Mouse (Mus musculus) midbrain, postnatal 0 days (tissue): ENCODE results near the gene Gper1. TPM values are rescaled to one million over a fixed set of nuclear protein-coding genes. Genes with fewer than 3 reads are reported as not detected.

Source experiments
- ATAC-seq: fragments of 200-750 bp; cut with Nextera tagmentation; 2 replicates; pipeline ENCODE4 v1.8.0; 2017; ENCODE audit warnings: moderate number of reproducible peaks, mild to moderate bottlenecking, moderate TSS enrichment, moderate library complexity; ENCODE audit not compliant: low FRiP score
- DNase-seq: peaks from one replicate; pipeline ENCODE4 v3.0.0-alpha.2; 2015; ENCODE audit warnings: low spot score
- H3K27ac ChIP-seq: fragments of 300-500 bp; sonication (generic); 2 replicates; pipeline ENCODE4 v1.5.1; 2014; ENCODE audit warnings: low read depth, mild to moderate bottlenecking, low read length, mixed read lengths
- H3K27me3 ChIP-seq: fragments of 300-500 bp; sonication (generic); 2 replicates; pipeline ENCODE4 v1.6.1; 2014; ENCODE audit warnings: low read length, control low read depth, mixed read lengths; ENCODE audit not compliant: insufficient read depth
- H3K36me3 ChIP-seq: fragments of 300-500 bp; sonication (generic); 2 replicates; pipeline ENCODE4 v1.6.1; 2014; ENCODE audit warnings: low read length, control low read depth, mixed read lengths; ENCODE audit not compliant: insufficient read depth
- H3K4me1 ChIP-seq: fragments of 300-500 bp; sonication (generic); 2 replicates; pipeline ENCODE4 v1.6.1; 2014; ENCODE audit warnings: mild to moderate bottlenecking, control low read depth, antibody characterized with exemption, low read length, mixed read lengths; ENCODE audit not compliant: insufficient read depth
- H3K4me2 ChIP-seq: fragments of 300-500 bp; sonication (generic); 2 replicates; pipeline ENCODE4 v1.6.1; 2014; ENCODE audit warnings: low read depth, mild to moderate bottlenecking, low read length, mixed read lengths; ENCODE audit not compliant: poor library complexity, severe bottlenecking
- H3K4me3 ChIP-seq: fragments of 300-500 bp; sonication (generic); 2 replicates; pipeline ENCODE4 v1.5.1; 2014; ENCODE audit warnings: low read depth, mild to moderate bottlenecking, low read length, moderate library complexity
- H3K9ac ChIP-seq: fragments of 300-500 bp; sonication (generic); replicated peaks from 2 replicates; pipeline ENCODE4 v1.6.1; 2014; ENCODE audit warnings: mild to moderate bottlenecking, low read length, moderate library complexity, mixed read lengths; ENCODE audit not compliant: poor library complexity, severe bottlenecking
- H3K9me3 ChIP-seq: fragments of 300-500 bp; sonication (generic); 2 replicates; pipeline ENCODE4 v1.6.1; 2016; ENCODE audit warnings: low read length, control low read depth
- CTCF ChIP-seq: IDR thresholded peaks from 2 replicates; pipeline ENCODE4 v1.5.1; 2016; ENCODE audit warnings: antibody characterized with exemption, mild to moderate bottlenecking
- WGBS: fragments of 180-500 bp; shearing (Covaris S2); extraction: QIAGEN DNeasy Blood & Tissue Kit; methylation state at CpG from one replicate; pipeline ENCODE4 v1.1.7; 2014; 5-methylcytosine and 5-hydroxymethylcytosine counted together
- polyA plus RNA-seq: library from polyadenylated mRNA; unstranded; fragments of >200 nt; fragmentation: Nextera tagmentation; extraction: Ambion mirVana; gene quantifications from 2 replicates; pipeline ENCODE4 v1.2.1, GENCODE M21; 2015
- total RNA-seq: library from RNA; depleted of rRNA; stranded (reverse); fragments of >200 nt; gene quantifications from 2 replicates; pipeline ENCODE4 v1.2.3, GENCODE M21; 2014

Gene Gper1
- total and polyA plus RNA-seq, 2 experiments from 2014 or later: 5.8 to 8.9 TPM

DNA sequence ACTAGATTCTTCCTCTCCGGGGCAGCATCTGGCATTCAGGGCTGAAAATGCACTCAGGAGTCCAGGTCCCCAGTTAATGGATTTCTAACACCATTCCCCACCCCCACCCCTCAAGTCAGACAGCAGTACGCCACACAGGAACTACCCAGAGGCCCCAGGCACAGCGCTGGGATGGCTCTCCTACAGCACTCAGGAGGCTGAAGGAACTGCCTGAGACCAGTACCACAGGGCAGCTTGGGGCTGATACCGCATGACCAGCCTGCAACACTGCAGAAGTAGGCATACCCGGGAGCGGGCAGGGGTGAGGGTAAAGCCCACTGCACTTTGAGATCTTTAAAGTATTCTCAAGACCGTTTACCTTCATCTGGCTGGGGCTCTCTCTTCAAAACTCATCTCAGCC lies 17.5 kb upstream of the Gper1 start:
- DNase-seq (no peak), ATAC-seq (no peak)
- H3K4me3 ChIP-seq: no peak overlapping the region
- no peak overlapping the region for H3K9ac ChIP-seq
- no peak overlapping the region for H3K4me2 ChIP-seq
- no peaks in the 10 kb centered on the region for H3K9me3 ChIP-seq
- no peaks in the 10 kb centered on the region for H3K27me3 ChIP-seq
- H3K27ac ChIP-seq: no peak overlapping the region
- TF ChIP-seq CTCF: no peak
- no peaks in the 10 kb centered on the region for H3K36me3 ChIP-seq
- H3K4me1 ChIP-seq: no peaks in the 10 kb centered on the region
- WGBS: 82% methylated on average over 7 of the region's 7 CpGs

DNA sequence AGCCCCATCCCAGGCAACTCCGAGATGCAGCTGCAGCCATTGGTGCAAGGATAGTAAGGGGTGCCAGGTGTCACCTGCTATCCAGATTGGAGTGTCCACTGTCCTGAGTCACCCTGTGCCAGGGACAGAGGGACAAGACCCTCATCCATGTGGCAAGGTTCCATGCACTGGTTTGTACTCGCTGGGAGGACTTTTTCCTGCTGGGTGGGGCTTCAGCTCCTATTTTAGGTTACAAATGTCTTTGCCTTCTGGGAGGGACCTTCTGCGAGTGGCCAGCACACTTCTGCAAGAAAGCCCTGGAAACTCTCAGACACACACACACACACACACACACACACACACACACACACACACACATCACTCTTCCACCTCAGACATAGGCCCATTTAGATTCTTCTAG lies 17.0 kb upstream of the Gper1 start:
- no peaks in the 10 kb centered on the region for H3K9me3 ChIP-seq
- no peak overlapping the region for H3K4me2 ChIP-seq
- DNase-seq (no peak), ATAC-seq (no peak)
- no peaks in the 10 kb centered on the region for H3K36me3 ChIP-seq
- H3K4me1 ChIP-seq: no peaks in the 10 kb centered on the region
- whole genome bisulfite sequencing: 73% methylated on average over 3 of the region's 3 CpGs
- H3K4me3 ChIP-seq: no peak overlapping the region
- TF ChIP-seq CTCF: no peak
- no peaks in the 10 kb centered on the region for H3K27me3 ChIP-seq
- H3K27ac ChIP-seq: no peak overlapping the region
- no peak overlapping the region for H3K9ac ChIP-seq

DNA sequence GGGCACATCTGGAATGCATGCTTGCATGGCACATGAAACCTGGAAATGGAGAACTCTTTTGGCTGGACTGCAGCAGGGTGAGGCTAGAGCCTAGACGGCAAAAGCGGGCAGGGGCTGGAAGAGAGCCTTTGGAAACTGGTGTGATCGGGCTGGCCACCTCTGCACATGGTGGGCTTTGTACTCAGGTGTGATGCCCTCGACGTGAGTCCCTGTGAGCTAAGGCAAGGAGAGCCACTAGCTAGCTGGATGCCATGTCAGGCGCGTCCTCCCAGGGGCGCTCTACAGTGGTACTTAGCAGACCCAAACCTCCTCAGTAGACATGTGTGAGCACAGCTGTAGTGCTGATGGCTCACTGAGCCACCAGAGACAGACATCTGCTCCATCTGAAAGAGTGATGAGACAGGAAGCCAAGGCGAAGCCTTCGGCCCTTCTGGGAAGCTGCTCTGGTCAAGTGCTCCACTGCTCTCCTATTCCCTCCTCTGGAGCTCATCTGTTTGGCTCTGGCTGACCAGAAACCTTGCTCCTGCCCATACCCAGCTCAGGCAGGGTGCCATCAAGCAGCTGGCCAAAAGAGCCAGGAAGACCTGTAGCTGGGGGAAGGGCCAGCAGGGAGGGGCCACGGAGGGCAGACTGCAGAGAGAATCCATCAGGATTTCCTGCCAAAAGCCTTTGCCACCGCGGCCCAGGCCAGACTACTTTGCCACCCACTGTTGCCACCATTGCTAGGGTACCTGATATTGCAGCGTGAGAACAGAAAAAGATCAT lies 15.6 kb upstream of the Gper1 start:
- Histone ChIP-seq H3K4me3 (no peak overlapping the region), H3K4me2 (no peak overlapping the region), H3K4me1 (no peaks in the 10 kb centered on the region), H3K27me3 (no peaks in the 10 kb centered on the region), H3K36me3 (no peaks in the 10 kb centered on the region), H3K27ac (no peak overlapping the region), H3K9me3 (no peaks in the 10 kb centered on the region), H3K9ac (no peak overlapping the region)
- ATAC-seq: no peak
- WGBS: 87% methylated on average over 14 of the region's 14 CpGs
- TF ChIP-seq CTCF: no peak
- DNase-seq: no peak

DNA sequence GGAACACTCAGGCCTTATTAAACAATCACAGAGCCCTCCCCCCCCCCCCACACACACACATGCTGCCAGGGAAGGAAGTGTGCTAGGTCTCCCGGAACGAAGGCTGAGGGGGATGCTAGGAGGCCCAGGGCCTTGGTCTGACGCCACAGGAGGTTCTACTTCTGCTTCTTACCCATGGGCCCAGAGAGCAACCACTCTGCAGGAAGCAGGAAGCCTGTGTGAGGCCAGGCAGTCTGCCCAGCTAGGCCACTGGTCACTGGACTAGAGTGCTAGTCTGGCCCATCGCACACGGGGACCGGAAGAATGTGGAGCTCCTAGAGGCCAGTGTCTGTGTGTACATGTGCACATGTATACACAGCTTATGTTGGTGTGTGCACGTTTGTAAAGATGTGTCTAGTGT lies 14.4 kb upstream of the Gper1 start:
- 0 out of 2 replicates have a peak, but pooled peaks have one; percentile 2 for TF ChIP-seq CTCF
- 88% methylated on average over 7 of the region's 7 CpGs for WGBS
- Histone ChIP-seq H3K4me2 (no peak overlapping the region), H3K27ac (no peak overlapping the region), H3K27me3 (no peaks in the 10 kb centered on the region), H3K9ac (no peak overlapping the region), H3K4me3 (no peak overlapping the region), H3K4me1 (no peaks in the 10 kb centered on the region), H3K9me3 (no peaks in the 10 kb centered on the region), H3K36me3 (no peaks in the 10 kb centered on the region)
- DNase-seq: no peak
- ATAC-seq: no peak

DNA sequence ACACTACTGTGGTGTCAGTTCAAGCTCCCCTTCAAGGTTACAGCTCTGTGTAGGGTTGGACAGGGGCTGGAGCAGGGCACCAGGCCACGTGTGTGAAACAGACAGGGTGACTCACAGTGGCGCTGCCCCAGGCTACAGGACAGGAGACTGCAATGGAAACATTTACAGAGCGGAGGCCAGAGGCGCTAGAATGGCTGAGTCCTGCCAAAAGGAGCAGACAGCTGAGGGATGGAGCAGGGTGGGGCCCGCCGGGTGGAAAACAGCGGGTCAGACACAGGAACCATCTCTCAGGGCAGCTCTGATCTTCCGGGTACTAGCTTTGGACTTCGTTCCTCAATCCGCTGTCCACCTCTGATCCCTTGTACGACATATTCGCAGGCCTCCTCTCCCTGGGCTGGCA lies 13.5 kb upstream of the Gper1 start:
- DNase-seq (no peak), ATAC-seq (no peak)
- no peaks in the 10 kb centered on the region for H3K9me3 ChIP-seq
- H3K9ac ChIP-seq: no peak overlapping the region
- 88% methylated on average over 12 of the region's 12 CpGs for WGBS
- no peaks in the 10 kb centered on the region for H3K27me3 ChIP-seq
- no peaks in the 10 kb centered on the region for H3K4me1 ChIP-seq
- no peak overlapping the region for H3K27ac ChIP-seq
- H3K36me3 ChIP-seq: no peaks in the 10 kb centered on the region
- H3K4me2 ChIP-seq: no peak overlapping the region
- H3K4me3 ChIP-seq: no peak overlapping the region
- TF ChIP-seq CTCF: no peak

DNA sequence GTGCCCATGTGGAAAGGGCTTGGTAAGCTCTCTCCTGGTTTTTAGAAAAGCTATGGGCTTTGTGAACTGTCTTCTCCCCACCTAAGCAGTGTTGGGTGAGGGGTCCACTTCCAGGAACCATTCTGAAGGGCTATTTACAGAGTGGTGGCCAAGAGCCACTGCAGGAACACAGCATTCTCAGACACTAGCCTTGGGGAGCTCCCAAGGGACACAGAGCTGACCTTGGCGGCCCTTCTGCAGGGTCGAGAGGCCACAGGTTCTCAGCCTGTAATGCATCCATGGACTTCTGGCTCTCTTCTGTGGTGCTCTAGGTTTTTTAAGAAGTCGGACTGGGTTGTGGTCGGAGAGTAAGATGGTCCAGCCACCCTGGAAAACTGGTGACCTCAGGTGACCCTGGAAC lies 12.9 kb upstream of the Gper1 start:
- H3K4me2 ChIP-seq: no peak overlapping the region
- no peak overlapping the region for H3K4me3 ChIP-seq
- 92% methylated on average over 4 of the region's 4 CpGs for WGBS
- ATAC-seq: no peak
- H3K9ac ChIP-seq: no peak overlapping the region
- no peak for TF ChIP-seq CTCF
- DNase-seq: no peak
- H3K4me1 ChIP-seq: no peaks in the 10 kb centered on the region
- no peak overlapping the region for H3K27ac ChIP-seq
- no peaks in the 10 kb centered on the region for H3K27me3 ChIP-seq
- 0 out of 2 replicates have a peak, but pooled peaks cover 3% of the 10 kb centered on the region for H3K36me3 ChIP-seq
- no peaks in the 10 kb centered on the region for H3K9me3 ChIP-seq
